Mouse (Mus musculus): ENCODE measurements around the gene Rorb. TPM values are rescaled to one million over a fixed set of nuclear protein-coding genes. Genes with fewer than 3 reads are reported as not detected.
A peak's percentile ranks its signal among the peaks of the same experiment; 100 is the strongest.

Rorb gene
- 10 to 100 TPM; 58.7 to 60.0 TPM for total RNA-seq (2021)

DNA sequence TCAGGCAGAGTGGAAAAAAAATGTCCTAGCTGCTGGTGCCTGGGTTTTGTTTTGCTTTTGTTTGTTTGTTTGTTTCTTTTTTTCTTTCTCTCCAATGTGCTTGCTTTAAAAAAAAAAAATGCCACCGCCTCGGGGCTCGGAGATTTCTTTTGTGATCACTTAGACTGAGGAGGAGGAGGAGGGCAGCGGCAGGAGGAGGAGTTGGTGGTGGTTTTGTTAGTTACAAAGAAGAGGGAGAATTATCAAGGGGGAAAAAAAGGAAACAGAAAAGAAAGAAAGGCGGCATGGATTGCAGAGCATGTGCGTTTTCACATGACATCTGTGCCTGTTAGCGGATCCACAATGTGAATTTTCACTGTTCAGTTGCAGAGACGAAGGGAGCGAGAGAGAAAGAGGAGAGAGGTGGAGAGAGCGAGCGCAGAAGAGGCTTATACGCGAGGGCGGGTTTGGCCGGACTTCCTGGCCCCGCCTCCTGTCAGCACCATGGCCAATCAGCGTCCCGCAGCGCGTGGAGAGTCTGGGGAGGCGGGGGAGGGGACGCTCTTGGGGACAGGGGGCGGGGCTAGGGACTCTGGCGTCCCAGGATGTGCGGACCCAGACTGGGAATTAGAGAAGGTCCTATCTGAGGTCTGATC is at the start of gene Rorb:
TSS of gene Rorb (minus strand) at position 404 of the 635 bp plus-strand sequence.
- DNase-seq (ENCODE audit: extremely low spot score in 1 of 2, low spot score in 2 of 2), result peak; percentile 77 to 91
- intact Hi-C loops (cut with DNase I), result loop anchor here (5.0 kb wide), 1 partner anchor 239 kb away; no protein-coding TSS in a partner anchor

DNA sequence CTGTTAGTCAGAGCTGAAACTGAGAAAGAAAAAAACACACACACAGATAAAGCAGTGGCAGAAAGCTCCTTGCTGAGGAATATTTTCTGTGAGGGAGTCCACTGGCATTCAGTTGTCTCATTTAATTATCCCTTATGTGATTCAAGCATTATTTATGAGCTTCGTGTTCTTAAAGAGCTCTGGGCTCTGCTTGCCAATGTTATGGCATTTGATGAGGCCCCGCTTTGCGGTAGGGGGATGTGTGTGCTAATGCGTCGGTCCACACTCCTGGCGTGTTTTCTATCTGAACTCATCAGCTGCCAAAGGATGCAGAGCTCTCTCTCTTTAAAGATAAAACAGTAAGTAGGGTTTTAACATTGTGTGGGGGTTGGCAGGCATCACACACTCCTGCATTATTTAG is 37.9 kb upstream of the Rorb start:
- intact Hi-C loops (cut with DNase I), result no loop called here
- DNase-seq (ENCODE audit: extremely low spot score in 1 of 2, low spot score in 2 of 2), result no peak

DNA sequence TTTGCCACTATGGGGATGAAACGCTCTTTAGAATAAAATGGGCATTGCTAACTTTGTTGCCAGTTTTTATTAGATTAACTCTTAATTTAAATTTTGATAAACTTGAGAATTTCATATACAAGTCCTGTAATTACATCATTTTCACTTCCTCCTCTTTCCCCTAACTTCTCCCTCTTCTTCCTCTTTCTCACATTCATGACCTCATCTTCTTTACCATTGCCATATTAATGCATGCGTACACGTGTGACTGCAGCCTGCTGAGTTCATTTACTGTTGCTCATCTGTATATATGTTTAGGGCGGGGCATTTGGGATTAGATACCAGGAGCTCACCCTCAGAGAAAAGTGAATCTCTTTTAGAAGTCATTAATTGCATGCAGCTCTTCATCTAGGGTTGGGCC is 33.5 kb upstream of the Rorb start:
- no peak for DNase-seq (ENCODE audit: extremely low spot score in 1 of 2, low spot score in 2 of 2)
- intact Hi-C loops (cut with DNase I), result no loop called here

DNA sequence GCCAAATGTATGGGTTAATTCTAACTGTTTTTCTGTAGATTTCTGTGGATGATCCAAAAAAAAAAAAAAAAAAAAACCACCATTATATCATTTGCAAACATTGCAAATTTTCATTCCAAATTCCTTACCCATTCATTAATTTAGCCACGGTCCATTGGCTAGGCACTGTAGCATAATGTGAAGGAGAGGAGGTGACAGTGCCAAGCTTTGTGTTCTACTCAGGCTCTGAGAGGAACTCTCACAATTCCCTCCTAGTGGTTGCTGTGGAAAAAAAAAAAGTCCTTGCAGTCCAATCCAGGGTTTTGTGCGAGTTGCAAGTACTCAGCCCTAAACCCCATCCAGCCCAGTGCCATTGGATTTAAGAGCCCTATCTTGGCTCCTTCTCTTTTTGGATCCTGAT is 25.9 kb upstream of the Rorb start:
- no peak for DNase-seq (ENCODE audit: extremely low spot score in 1 of 2, low spot score in 2 of 2)
- intact Hi-C loops (cut with DNase I), result no loop called here

DNA sequence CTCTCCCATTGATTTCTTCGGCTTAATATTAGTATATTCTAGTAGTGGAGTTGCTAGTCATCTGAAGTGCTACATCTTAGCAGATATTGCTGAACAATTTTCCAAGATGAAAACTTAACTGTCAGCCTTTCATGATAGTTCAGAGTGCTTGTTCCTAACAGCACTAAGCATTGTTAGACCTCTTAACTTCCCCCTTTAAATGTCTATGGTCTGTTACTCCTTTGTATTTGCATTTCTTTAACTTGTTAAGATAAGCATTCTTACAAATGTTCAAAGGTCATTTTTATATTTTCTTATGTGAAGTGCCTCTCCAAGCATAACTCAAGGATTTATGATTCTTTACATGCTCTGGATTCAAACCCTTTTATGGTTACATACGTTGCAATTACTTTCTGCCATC is 24.8 kb upstream of the Rorb start:
- no peak for DNase-seq (ENCODE audit: extremely low spot score in 1 of 2, low spot score in 2 of 2)
- intact Hi-C loops (cut with DNase I), result no loop called here

DNA sequence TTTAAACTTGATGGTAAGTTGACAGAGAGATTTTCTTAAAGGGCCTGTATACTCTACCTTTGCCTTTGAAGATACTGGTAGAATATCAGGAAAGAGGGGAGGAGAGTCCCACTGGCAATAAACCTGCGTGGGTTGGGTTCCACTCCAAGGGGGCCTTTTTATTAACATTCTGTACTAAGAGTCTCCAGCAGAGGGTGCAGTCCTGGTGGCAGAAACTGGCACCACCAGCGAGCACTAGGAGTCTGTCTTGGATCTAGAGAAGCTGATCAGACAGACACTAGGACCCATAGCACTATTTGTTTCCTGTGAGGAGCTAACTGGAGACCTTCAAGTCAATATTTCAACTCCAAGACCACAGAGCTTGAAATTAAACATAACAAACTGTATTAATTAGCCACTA is 11.3 kb upstream of the Rorb start:
- intact Hi-C loops (cut with DNase I), result no loop called here
- no peak for DNase-seq (ENCODE audit: extremely low spot score in 1 of 2, low spot score in 2 of 2)

DNA sequence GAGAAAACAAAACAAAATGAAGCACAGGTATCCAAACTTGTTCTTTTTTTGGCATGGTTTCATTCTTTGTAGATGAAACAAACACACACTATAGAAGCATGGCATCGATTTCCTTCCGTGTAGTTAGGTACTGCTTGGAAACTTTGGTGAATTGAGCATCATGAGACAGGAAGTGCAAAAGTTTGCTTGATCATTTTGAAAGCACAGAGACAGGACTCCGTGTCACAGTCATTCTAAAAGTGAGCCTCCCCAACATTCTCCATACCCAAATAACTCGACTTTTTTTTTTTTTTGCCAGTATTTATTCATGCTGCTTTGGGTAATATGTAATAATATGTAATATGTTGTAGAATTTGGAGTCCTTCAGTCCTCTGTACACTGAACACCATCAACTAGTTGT is 1.2 kb upstream of the Rorb start:
- no peak for DNase-seq (ENCODE audit: extremely low spot score in 1 of 2, low spot score in 2 of 2)
- intact Hi-C loops (cut with DNase I), result loop anchor here (5.0 kb wide), 1 partner anchor 240 kb away; no protein-coding TSS in a partner anchor

DNA sequence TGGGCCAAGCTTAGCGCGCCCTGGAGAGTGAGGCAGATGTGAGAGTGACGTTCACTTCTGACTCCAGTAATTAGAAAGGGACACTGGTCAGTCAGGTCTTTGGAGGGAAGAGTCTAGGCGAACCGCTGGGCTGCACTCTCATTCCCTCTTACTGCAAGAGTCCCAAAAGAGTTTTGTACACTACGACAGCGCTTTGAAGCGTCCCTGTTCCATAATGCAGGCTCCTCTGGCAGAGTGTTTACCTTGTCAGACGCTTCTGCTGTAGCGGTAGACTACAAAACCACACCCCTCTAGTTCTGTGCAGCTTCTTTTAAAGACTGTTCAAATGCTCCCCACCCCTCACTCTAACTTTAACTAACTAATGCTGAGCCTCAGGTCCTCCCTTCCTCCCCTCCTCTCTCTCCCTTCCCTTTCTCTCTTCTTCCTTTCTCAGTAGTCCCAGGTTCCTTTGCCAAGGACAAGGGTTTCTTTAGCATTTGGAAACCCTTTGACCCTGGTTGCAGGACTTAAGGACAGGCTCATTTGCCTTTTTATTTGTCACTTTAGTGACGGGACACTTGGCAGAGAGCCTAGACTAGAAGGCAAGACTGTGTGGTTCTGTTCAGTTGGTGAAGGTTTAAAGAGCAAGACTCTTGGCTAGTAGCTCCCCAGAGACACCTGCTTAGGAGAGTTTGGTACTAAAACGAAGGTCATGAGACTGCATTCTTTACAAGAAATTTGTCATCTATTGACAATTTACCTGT is 603 bp upstream of the Rorb start:
- DNase-seq (ENCODE audit: extremely low spot score in 1 of 2, low spot score in 2 of 2), result no peak
- intact Hi-C loops (cut with DNase I), result loop anchor here (5.0 kb wide), 1 partner anchor 239 kb away; no protein-coding TSS in a partner anchor

DNA sequence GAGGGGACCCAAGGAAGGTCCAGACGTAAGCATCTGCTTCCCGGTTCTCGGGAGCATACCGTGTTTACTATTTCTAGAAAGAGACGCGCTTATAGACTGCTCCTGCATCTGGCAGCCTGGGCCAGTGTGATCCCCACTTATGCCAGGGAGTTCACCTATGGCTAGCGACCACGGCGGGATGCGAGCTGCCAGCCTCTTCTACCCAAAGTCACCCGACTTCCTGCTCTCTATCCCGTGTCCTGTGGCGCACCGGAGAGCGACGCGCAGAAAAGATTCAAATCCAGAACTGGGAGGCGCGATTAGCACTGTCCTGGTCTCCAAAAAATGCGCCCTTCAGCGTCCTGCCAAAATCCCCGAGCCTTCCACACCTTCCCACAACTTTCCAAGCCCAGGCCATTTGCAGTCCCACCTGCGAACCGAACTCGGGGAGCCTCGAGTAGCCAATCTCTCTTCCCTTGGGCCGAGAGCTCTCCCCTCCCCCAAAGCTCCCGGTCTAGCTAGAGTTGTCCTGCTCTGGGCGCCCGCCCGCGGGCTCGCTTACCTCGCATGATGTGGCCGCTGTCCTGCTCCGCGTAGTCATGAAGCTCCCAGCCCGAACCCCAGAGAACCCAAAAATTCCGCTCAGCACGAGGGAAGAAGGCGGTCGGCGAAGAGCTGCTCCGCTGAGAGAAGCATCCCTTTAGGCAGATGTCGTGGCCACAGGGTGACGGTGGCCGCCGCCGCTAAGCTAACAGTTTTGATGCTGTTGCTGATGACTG is 806 bp downstream of the Rorb start:
- DNase-seq (ENCODE audit: extremely low spot score in 1 of 2, low spot score in 2 of 2), result peak; percentile 25 to 71
- intact Hi-C loops (cut with DNase I), result loop anchor here (5.0 kb wide), 1 partner anchor 238 kb away; no protein-coding TSS in a partner anchor

DNA sequence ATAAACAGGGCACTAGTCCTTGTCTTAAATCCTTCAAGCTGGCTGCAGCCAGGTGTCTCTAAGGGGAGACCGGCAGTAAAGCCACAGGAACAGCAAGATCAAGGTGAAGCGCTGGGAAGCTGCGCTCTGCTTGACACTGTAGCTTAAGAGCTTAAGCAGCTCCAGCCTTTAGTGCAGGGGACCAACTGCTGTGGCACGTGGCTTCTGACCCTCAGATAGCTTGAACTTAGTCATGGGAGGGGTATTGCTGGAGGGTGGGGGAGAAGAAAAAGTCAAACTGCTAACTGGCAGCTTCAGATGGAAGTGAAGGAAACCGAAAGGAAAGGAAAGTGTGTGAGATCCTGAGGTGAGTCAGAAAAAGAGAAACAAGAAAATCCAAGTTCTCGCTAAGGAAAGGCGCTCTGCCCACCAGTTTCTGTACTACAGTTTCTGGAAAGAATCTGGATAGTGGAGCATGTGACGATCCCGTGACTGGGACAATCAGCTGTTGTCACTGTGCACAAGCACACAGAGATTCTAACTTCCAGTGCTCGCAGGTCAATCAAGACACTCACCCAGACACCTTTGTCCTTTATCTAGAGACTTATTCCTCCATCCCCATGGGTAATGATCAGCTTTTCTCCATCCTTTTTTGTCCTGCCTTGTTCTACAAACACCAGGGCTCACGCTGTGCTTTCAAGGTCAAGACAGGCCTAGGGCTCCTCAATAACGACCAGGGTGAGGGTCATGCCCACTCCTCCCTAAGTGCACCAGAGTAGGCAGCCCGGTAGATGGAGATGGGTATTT is 2.2 kb downstream of the Rorb start:
- DNase-seq (ENCODE audit: extremely low spot score in 1 of 2, low spot score in 2 of 2), result peak in 1 of 2 experiments; percentile 23
- intact Hi-C loops (cut with DNase I), result loop anchor here (10.0 kb wide), 1 partner anchor 134 kb away; no protein-coding TSS in a partner anchor

DNA sequence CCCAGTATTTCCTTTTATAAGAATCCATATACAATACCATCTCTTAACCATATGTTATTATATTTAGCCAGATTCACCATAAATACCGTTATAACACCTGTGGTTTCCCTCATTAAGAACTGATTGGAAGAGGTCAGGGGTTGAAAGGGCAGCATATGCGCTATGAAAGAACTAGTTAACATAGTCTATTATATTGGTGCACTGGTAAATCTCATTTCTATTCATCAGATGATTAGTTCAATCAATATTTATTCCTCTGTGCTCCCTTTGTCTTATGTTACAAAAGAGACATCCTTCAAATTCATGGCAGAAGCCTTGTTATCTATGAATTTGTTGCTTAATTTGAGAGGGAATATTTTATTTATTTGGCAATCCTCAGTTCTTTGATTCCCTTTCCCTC is 6.4 kb downstream of the Rorb start:
- intact Hi-C loops (cut with DNase I), result loop anchor here (10.0 kb wide), 1 partner anchor 130 kb away; no protein-coding TSS in a partner anchor
- no peak for DNase-seq (ENCODE audit: extremely low spot score in 1 of 2, low spot score in 2 of 2)

DNA sequence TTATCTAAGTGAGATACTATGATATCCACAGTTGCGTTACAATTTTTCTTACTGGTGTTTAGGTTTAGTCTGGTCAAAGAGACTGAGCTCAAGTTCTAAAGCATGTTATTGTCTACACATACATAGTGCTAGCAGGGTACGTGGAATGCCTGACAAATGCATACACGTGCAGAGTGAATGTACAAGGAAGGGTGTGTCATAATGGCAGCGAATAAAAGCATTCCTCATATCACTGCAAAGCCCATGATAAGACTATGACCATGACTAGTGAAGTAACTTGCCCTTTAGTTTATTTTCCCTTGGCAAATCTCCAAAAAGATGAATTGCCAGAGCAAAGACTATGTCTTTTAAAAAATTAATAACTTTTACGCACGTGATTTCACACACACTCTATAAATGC is 13.8 kb downstream of the Rorb start:
- intact Hi-C loops (cut with DNase I), result no loop called here
- no peak for DNase-seq (ENCODE audit: extremely low spot score in 1 of 2, low spot score in 2 of 2)

DNA sequence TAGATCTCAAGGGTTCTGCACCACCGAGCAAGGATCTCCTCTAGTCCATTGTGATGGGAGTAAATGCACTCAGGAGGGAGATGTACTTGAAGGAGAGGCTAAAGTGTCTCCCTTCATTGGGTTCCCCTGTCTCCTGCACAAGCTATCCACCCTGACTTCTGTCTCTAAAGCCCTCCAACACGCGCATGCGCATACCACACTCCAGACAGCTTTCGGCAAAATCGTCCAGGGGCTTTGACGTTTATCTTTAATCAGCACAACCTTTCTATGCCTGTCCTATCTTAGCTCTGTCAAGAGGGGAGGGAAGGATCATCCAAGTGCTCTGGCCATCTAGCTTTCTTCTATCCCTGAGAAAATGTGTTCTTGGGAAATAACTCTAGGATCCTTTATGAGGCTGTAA is 21.6 kb downstream of the Rorb start:
- intact Hi-C loops (cut with DNase I), result no loop called here

DNA sequence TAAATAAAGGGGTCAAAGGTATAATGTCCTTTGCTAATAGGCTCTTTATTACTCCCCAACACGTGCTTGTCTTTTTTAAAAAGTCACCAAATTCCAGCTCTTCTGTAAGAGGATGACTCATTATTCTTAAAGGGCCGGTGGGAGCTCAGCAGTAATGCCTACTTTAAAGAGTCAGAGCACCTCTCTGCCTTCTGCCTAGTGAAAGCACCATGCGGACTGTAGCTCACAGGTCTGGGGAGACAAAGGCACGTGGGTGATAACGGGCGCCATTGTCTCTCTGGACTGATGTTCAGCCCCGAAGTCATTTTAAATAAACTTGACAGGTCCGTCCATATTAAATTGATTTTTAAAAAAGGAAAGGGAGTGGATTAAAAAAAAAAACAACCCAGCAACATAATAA is 33.1 kb downstream of the Rorb start:
- no peak for DNase-seq (ENCODE audit: extremely low spot score in 1 of 2, low spot score in 2 of 2)
- intact Hi-C loops (cut with DNase I), result no loop called here

More for the DNA sequence above, 21.6 kb downstream of the Rorb start:
- DNase-seq (ENCODE audit: extremely low spot score in 1 of 2, low spot score in 2 of 2), result no peak

DNA sequence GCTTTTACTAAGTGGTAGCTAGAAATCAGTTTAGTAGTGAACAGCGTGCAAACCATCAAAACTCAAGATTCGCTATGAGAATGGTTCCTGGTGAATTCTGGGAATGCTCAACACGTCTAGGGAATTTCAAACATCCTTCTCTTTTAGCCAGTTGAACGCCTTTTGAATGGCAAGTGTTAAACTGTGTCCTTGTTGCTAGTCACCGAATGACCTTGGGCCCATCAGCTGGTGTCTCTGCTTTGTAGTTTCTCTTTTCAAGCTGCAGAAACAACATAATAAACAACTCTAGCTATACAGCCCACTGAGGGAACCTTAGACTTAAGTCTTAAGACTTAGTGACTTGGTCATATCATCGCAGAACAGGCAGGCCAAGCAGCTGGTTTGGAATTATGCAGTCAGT is 36.2 kb downstream of the Rorb start:
- DNase-seq (ENCODE audit: extremely low spot score in 1 of 2, low spot score in 2 of 2), result no peak
- intact Hi-C loops (cut with DNase I), result no loop called here

DNA sequence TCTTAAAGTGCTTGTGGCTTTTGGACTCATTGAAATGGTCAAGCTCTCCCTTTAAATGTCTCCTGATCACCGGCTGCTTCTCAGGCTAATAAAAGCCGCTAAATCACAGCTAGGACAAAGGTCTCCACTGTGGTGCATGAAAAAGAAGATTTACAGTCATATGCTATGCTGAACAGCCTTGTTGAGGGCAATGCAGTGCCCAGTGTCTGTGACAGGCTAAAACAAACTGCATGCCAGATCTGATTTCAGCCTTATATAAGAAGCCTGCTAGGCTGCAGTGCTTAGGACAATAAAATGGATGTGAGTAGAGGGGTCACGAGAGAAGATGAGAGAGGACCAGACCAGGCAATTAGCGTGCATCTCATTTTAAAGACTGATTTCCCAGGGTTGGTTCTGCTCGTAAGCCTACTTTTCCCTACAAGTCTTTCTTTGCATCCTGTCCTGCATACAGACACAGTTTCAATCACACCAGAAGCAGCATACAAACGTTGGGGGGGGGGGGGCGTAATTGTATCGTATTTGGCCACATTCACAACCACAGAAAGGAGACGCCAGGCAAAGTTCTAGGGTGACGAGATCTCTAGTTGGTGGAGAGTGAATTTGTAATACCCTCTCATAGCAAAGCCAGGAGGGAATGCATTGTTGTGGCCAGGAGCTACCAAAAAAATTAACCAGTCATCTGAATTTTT is 52.1 kb downstream of the Rorb start:
- intact Hi-C loops (cut with DNase I), result no loop called here
- no peak for DNase-seq (ENCODE audit: extremely low spot score in 1 of 2, low spot score in 2 of 2)

DNA sequence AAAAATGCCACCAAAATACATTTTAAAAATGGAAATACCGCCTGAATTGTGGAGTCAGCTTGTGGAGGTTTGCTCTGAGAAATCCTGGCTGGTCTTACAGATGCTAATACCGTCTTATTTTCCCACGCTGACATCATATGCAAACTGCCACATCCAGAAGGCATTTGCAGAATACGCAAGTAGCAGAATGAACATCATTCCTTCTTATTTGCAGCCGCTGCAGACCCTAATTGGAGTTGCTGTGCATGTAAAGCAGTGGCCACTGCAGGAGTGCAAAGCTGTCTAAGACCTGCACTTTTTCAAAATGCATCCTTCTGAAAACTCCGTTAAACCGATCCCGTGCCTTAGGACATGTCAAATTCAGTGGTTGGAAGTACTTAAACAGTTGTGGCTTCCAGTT is 52.8 kb downstream of the Rorb start:
- intact Hi-C loops (cut with DNase I), result no loop called here
- no peak for DNase-seq (ENCODE audit: extremely low spot score in 1 of 2, low spot score in 2 of 2)

DNA sequence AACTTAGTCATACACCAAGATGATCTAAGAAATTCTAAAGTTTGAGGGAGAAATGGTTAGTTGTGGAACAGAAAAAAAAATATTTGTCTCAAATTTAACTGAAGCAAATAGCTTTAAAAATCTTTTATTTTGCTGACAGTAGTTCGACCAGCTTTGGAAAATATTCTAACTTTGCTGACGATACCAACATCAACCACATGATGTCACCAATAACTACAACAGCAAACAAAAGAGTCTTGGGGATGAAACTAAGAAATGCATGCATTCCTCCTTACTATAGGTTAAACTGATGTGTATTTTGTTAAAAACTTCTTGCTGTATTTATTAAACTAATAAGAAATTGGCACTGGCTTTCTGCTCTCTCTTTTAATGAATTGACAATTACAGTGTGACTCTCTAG is 67.9 kb downstream of the Rorb start:
- intact Hi-C loops (cut with DNase I), result loop anchor here (10.0 kb wide), 1 partner anchor 1302 kb away; no protein-coding TSS in a partner anchor
- DNase-seq (ENCODE audit: extremely low spot score in 1 of 2, low spot score in 2 of 2), result no peak

All from left cerebral cortex, postnatal 10 days (tissue).